In the genomic region with DNA sequence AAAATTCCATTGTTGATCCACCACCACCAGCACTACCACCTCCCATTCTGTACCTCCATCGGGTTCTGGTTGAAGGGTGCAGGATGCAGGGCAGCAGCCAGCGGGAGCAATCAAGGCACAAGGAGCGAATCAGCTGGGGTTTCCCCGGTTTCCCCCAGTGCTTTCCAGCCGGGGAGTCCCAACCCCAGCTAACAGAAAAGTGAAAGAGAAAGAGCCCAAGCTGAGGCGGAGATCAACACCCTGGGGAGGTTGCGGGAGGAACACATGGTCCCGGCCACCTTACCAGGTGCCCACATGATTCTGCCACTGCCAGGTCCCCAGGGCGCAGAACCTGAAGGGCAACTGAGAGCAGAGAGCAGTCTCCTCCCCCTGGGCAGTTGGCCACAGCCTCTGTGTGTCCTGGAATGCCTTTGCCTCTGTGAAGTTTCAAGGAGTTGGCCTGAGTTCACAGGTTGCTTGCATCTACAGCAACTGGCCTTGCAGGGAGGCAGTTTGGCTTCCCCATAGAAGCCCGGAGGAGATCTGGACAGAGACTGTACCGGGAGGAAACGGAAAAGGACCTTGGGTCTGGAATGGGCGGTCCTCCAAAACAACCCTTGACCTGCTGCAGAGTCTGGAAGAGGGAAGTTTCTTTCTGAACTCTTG, we compare ENCODE assay signal across 8 mouse cellular contexts. TPM values are rescaled to one million over a fixed set of nuclear protein-coding genes. Genes with fewer than 3 reads are reported as not detected.
DNase-seq lines count a peak whose midpoint lies in the region; ATAC-seq and TF ChIP-seq lines count a peak whose summit lies in the region.

TSS of gene Il15 (minus strand) at position 537 of the 645 bp plus-strand sequence.

- H3K9ac ChIP-seq in hindbrain, embryonic 15.5 days, result peak within 1 kb of the TSS; percentile 14; the same call in 1 of the 2 replicates
- H3K9ac ChIP-seq in limb, embryonic 15.5 days, result peak within 1 kb of the TSS; percentile 40
- peak within 1 kb of the TSS; percentile 13; the same call in 1 of the 2 replicates for H3K9ac ChIP-seq in midbrain, embryonic 15.5 days
- H3K9ac ChIP-seq in stomach, postnatal 0 days (ENCODE audit: low read length), result peak within 1 kb of the TSS; percentile 65

- no peaks in the 10 kb centered on the region for H3K9me3 ChIP-seq in hindbrain, embryonic 15.5 days
- H3K9me3 ChIP-seq in limb, embryonic 15.5 days, result no peaks in the 10 kb centered on the region
- H3K9me3 ChIP-seq in midbrain, embryonic 15.5 days, result no peaks in the 10 kb centered on the region
- H3K9me3 ChIP-seq in stomach, postnatal 0 days (ENCODE audit: control insufficient read depth, low read length), result no peaks in the 10 kb centered on the region

- ATAC-seq in hindbrain, embryonic 15.5 days (ENCODE audit: low FRiP score, low read depth), result 0 out of 2 replicates have a peak, but pooled peaks have one; percentile 8
- ATAC-seq in limb, embryonic 15.5 days (ENCODE audit: insufficient number of reproducible peaks, low FRiP score, low TSS enrichment, low read depth), result no peak
- peak; percentile 59 for ATAC-seq in midbrain, embryonic 15.5 days (replicated peaks)
- peak; percentile 86 for ATAC-seq in stomach, postnatal 0 days (ENCODE audit: low FRiP score, low TSS enrichment)

- H3K27ac ChIP-seq in cerebellum, adult 2 months (ENCODE audit: insufficient read depth, low read length), result peak within 1 kb of the TSS; percentile 10; the same call in 1 of the 2 replicates
- H3K27ac ChIP-seq in hindbrain, embryonic 15.5 days (replicated peaks), result no peak within 1 kb of the TSS; the same call in 1 of the 2 replicates
- peak within 1 kb of the TSS; percentile 61 for H3K27ac ChIP-seq in limb, embryonic 15.5 days
- H3K27ac ChIP-seq in midbrain, embryonic 15.5 days, result no peak within 1 kb of the TSS
- H3K27ac ChIP-seq in stomach, postnatal 0 days (replicated peaks), result peak within 1 kb of the TSS; percentile 86

- TF ChIP-seq CTCF in cerebellum, adult 2 months (IDR thresholded peaks at IDR 0.05; ENCODE audit: borderline replicate concordance, insufficient read depth, low read depth, low read length), result no peak
- TF ChIP-seq CTCF in stomach, postnatal 0 days (IDR thresholded peaks at IDR 0.05; ENCODE audit: low read depth), result no peak; the same call in 1 of the 2 replicates

- 6% methylated on average over 13 of the region's 13 CpGs for WGBS in cerebellum, adult 2 months
- 18% methylated on average over 13 of the region's 13 CpGs for WGBS in hindbrain, embryonic 15.5 days
- WGBS in limb, embryonic 15.5 days, result 9% methylated on average over 13 of the region's 13 CpGs
- WGBS in midbrain, embryonic 15.5 days, result 17% methylated on average over 13 of the region's 13 CpGs
- 4% methylated on average over 13 of the region's 13 CpGs for WGBS in stomach, postnatal 0 days

- H3K4me3 ChIP-seq in cerebellum, adult 2 months (replicated peaks; ENCODE audit: insufficient read depth, low read depth, low read length), result peak within 1 kb of the TSS; percentile 41
- H3K4me3 ChIP-seq in hindbrain, embryonic 15.5 days, result peak within 1 kb of the TSS; percentile 38
- H3K4me3 ChIP-seq in limb, embryonic 15.5 days, result peak within 1 kb of the TSS; percentile 51
- peak within 1 kb of the TSS; percentile 32 for H3K4me3 ChIP-seq in midbrain, embryonic 15.5 days
- H3K4me3 ChIP-seq in stomach, postnatal 0 days (ENCODE audit: low read depth, low read length), result peak within 1 kb of the TSS; percentile 61

- TF ChIP-seq POLR2A in cerebellum, adult 2 months (IDR thresholded peaks at IDR 0.05; ENCODE audit: borderline replicate concordance, insufficient read depth, low read length), result no peak

- peak within 1 kb of the TSS; percentile 67 for H3K4me2 ChIP-seq in hindbrain, embryonic 15.5 days
- peak within 1 kb of the TSS; percentile 76 for H3K4me2 ChIP-seq in limb, embryonic 15.5 days
- peak within 1 kb of the TSS; percentile 57 for H3K4me2 ChIP-seq in midbrain, embryonic 15.5 days
- peak within 1 kb of the TSS; percentile 82 for H3K4me2 ChIP-seq in stomach, postnatal 0 days (replicated peaks; ENCODE audit: low read depth)

- H3K36me3 ChIP-seq in hindbrain, embryonic 15.5 days, result no peaks in the 10 kb centered on the region
- H3K36me3 ChIP-seq in limb, embryonic 15.5 days, result no peaks in the 10 kb centered on the region
- H3K36me3 ChIP-seq in midbrain, embryonic 15.5 days (replicated peaks), result no peaks in the 10 kb centered on the region
- H3K36me3 ChIP-seq in stomach, postnatal 0 days (ENCODE audit: control insufficient read depth, insufficient read depth, low read length), result no peaks in the 10 kb centered on the region

- peaks cover 4% of the 10 kb centered on the region; the same call in 1 of the 2 replicates for H3K4me1 ChIP-seq in cerebellum, adult 2 months (ENCODE audit: control insufficient read depth, insufficient read depth, low read length)
- peaks cover 16% of the 10 kb centered on the region for H3K4me1 ChIP-seq in hindbrain, embryonic 15.5 days (replicated peaks)
- H3K4me1 ChIP-seq in limb, embryonic 15.5 days, result peaks cover 17% of the 10 kb centered on the region
- peaks cover 10% of the 10 kb centered on the region for H3K4me1 ChIP-seq in midbrain, embryonic 15.5 days
- no peaks in the 10 kb centered on the region for H3K4me1 ChIP-seq in stomach, postnatal 0 days (replicated peaks; ENCODE audit: control insufficient read depth, insufficient read depth)

- no peaks in the 10 kb centered on the region for H3K27me3 ChIP-seq in cerebellum, adult 2 months (ENCODE audit: control insufficient read depth, insufficient read depth, low read length)
- peaks cover 3% of the 10 kb centered on the region; the same call in 1 of the 2 replicates for H3K27me3 ChIP-seq in hindbrain, embryonic 15.5 days
- H3K27me3 ChIP-seq in limb, embryonic 15.5 days, result no peaks in the 10 kb centered on the region
- H3K27me3 ChIP-seq in midbrain, embryonic 15.5 days (replicated peaks), result 0 out of 2 replicates have a peak, but pooled peaks cover 3% of the 10 kb centered on the region
- no peaks in the 10 kb centered on the region for H3K27me3 ChIP-seq in stomach, postnatal 0 days (ENCODE audit: control insufficient read depth, insufficient read depth, low read length)

- TF ChIP-seq EP300 in stomach, postnatal 0 days (optimal IDR thresholded peaks at IDR 0.05), result no peak

- DNase-seq in cerebellum, adult 11-12 months, result peak; percentile 21
- DNase-seq in cerebellum, adult 8-10 months, result no peak
- peak; percentile 18 to 24 for DNase-seq in cerebellum, adult 2 months
- peak; percentile 52 to 87 for DNase-seq in gastrocnemius, adult 8-10 months (ENCODE audit: low spot score in 2 of 2)
- DNase-seq in stomach, postnatal 0 days (ENCODE audit: low spot score), result peak; percentile 79

RNA-seq across cellular contexts. Expression of gene Il15, which starts in this region (rescaled TPM):
- polyA plus RNA-seq in cerebellum, adult 2 months (2012; rRNA removed), result 4.2 and 5.4 TPM in 2 replicates
- total RNA-seq in gastrocnemius, adult 8-10 months (2022), result 10 to 100 TPM in 2 of 4 experiments, 1 to 10 TPM in 2; 5.9 to 16.7 (median 12.7) TPM
- 0.67 and 1.1 TPM in 2 replicates for polyA plus RNA-seq in hindbrain, embryonic 15.5 days (2015; fragmentation: Nextera tagmentation; extraction: Ambion mirVana)
- polyA plus RNA-seq in limb, embryonic 15.5 days (2015; fragmentation: Nextera tagmentation; extraction: Ambion mirVana), result 4.0 and 6.0 TPM in 2 replicates
- polyA plus RNA-seq in midbrain, embryonic 15.5 days (2015; fragmentation: Nextera tagmentation; extraction: Ambion mirVana), result 0.87 and 1.1 TPM in 2 replicates
- 8.2 and 10.6 TPM in 2 replicates for polyA plus RNA-seq in stomach, postnatal 0 days (2015; fragmentation: Nextera tagmentation; extraction: Ambion mirVana)

Comparison
In these comparisons a context has a peak if more than half of its experiments do, and no peak if none do; other contexts are left out.
1. H3K27ac ChIP-seq: peak in cerebellum, adult 2 months (single experiment), limb, embryonic 15.5 days (single experiment) and stomach, postnatal 0 days (single experiment); none in hindbrain, embryonic 15.5 days (single experiment) and midbrain, embryonic 15.5 days (single experiment).
2. H3K9ac ChIP-seq: peak in every context shown above with its lines; median percentile 65 in stomach, postnatal 0 days; 40 in limb, embryonic 15.5 days; 14 in hindbrain, embryonic 15.5 days; 13 in midbrain, embryonic 15.5 days.
3. Peak in every context shown above with its lines, with median percentiles within 50 percentile points of each other: H3K4me3 ChIP-seq and H3K4me2 ChIP-seq.